Mouse (Mus musculus) heart, embryonic 13.5 days (tissue): ENCODE results near the gene Tmem51. TPM values are rescaled to one million over a fixed set of nuclear protein-coding genes. Genes with fewer than 3 reads are reported as not detected.
"Not testable (repeated sequence)": the region's sequence is repeated elsewhere in the genome, so short reads cannot be mapped to it uniquely, and the experiment has no call there.

Experiments used
- ATAC-seq: fragments of 200-750 bp; cut with Nextera tagmentation; 2 replicates; pipeline ENCODE4 v1.8.0; 2017; ENCODE audit warnings: moderate TSS enrichment; ENCODE audit not compliant: insufficient number of reproducible peaks, low FRiP score, low TSS enrichment; ENCODE audit errors: extremely low read depth
- H3K27ac ChIP-seq: fragments of 300-500 bp; sonication (generic); replicated peaks from 2 replicates; pipeline ENCODE4 v1.5.1; 2015; ENCODE audit warnings: moderate library complexity, mild to moderate bottlenecking, inconsistent platforms
- H3K27me3 ChIP-seq: fragments of 300-500 bp; sonication (generic); replicated peaks from 2 replicates; pipeline ENCODE4 v1.6.1; 2015; ENCODE audit warnings: mild to moderate bottlenecking, inconsistent platforms
- H3K36me3 ChIP-seq: fragments of 300-500 bp; sonication (generic); 2 replicates; pipeline ENCODE4 v1.6.1; 2015; ENCODE audit warnings: mild to moderate bottlenecking, inconsistent platforms
- H3K4me1 ChIP-seq: fragments of 300-500 bp; sonication (generic); 2 replicates; pipeline ENCODE4 v1.6.1; 2015; ENCODE audit warnings: inconsistent platforms
- H3K4me2 ChIP-seq: fragments of 300-500 bp; sonication (generic); 2 replicates; pipeline ENCODE4 v1.6.1; 2015; ENCODE audit warnings: inconsistent platforms, mild to moderate bottlenecking, moderate library complexity
- H3K4me3 ChIP-seq: fragments of 300-500 bp; sonication (generic); 2 replicates; pipeline ENCODE4 v1.5.1; 2015; ENCODE audit warnings: moderate library complexity, mild to moderate bottlenecking, inconsistent platforms
- H3K9ac ChIP-seq: fragments of 300-500 bp; sonication (generic); 2 replicates; pipeline ENCODE4 v1.6.1; 2015; ENCODE audit warnings: inconsistent platforms, mild to moderate bottlenecking, moderate library complexity
- H3K9me3 ChIP-seq: fragments of 300-500 bp; sonication (generic); 2 replicates; pipeline ENCODE4 v1.6.1; 2016; ENCODE audit warnings: inconsistent platforms
- WGBS: fragments of 180-500 bp; shearing (Covaris S2); methylation state at CpG from one replicate; pipeline ENCODE4 v1.1.7; 2015; ENCODE audit warnings: mixed read lengths; 5-methylcytosine and 5-hydroxymethylcytosine counted together
- polyA plus RNA-seq: library from polyadenylated mRNA; unstranded; fragments of >200 nt; fragmentation: Nextera tagmentation; extraction: Ambion mirVana; gene quantifications from 2 replicates; pipeline ENCODE4 v1.2.1, GENCODE M21; 2015

Tmem51 gene
- polyA plus RNA-seq, 1 experiment from 2014 or later = 25.3 TPM

DNA sequence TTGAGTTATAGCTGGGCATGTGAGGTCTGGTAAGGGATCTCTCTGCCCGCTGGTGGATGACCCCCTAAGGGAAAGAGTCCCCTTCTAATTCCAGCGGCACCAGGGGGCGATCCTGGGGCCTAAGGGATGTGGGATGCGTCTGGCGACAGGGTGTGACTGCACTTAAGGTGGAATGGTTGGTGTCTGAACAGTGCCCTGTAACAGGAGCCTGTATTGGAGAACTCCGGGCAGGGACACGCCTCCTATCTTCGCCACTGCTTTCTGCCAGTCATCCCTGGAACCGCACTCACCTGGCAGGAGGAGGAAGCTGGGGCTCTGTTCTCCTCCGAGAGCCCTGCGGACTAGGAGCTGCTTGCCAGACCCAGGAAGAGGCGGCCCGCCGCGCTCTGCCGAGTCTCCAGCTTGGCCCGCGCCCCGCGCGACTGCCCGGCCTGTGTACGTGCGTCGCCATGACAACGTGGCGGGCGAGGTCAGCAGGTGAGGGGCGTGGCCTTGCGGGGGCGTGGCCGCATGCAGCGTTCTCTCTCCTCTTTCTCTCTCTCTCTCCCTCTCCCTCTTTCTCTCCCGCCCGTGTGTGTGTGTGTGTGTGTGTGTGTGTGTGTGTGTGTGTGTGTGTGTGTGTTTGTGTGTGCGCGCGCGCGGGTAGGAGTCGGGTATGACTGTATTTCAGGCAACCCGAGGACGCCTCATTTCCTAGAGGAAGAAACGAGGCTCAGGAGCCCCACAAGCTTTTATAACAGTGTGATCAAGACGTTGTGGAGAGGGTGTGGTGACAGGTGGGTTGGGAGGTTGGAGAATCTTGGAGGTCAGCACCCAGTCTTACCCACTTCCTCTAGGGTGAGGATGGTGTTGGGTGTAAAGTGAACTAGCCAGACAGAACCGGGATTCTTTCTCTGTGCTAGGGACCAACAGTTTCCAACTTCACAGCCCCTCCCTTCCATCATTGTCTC is 69.2 kb downstream of the Tmem51 start, which contains the start of gene Fhad1:
TSS of gene Fhad1 (minus strand) at position 424 of the 950 bp plus-strand sequence.
- H3K27ac ChIP-seq = no peak within 1 kb of the TSS
- peak within 1 kb of the TSS; percentile 49 for H3K4me3 ChIP-seq
- no peaks in the 10 kb centered on the region for H3K9me3 ChIP-seq
- no peaks in the 10 kb centered on the region for H3K36me3 ChIP-seq
- peaks cover 38% of the 10 kb centered on the region for H3K27me3 ChIP-seq
- peak; percentile 79 for ATAC-seq
- peak within 1 kb of the TSS; percentile 72 for H3K9ac ChIP-seq
- 2% methylated on average over 35 of the region's 46 CpGs for WGBS
- peak within 1 kb of the TSS; percentile 73 for H3K4me2 ChIP-seq
- peaks cover 47% of the 10 kb centered on the region for H3K4me1 ChIP-seq

DNA sequence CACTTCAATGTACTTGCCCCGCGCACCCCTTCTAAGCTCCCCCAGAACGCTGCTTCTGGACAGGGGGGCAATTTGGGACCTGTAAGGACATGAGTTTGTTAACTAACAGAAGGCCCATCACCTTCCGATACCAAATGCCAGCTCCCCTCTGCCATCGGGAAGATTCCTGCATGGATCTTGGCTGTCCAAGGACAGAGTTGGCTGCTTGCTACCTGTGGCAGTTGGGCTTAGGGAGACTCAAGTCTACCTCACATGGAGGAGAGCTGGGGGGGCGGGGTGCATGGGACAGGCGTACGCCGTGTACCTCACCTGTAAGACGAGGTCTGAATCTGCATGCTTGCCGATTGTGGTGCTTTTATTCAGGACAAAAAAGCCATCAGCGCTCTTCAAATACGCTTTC is 72.9 kb downstream of the Tmem51 start:
- no peak for ATAC-seq
- Histone ChIP-seq H3K36me3 (no peaks in the 10 kb centered on the region), H3K27me3 (peaks cover 33% of the 10 kb centered on the region), H3K9me3 (no peaks in the 10 kb centered on the region), H3K4me1 (peaks cover 31% of the 10 kb centered on the region), H3K27ac (no peak overlapping the region), H3K4me3 (no peak overlapping the region), H3K9ac (no peak overlapping the region), H3K4me2 (no peak overlapping the region)
- WGBS = 84% methylated on average over 13 of the region's 13 CpGs

DNA sequence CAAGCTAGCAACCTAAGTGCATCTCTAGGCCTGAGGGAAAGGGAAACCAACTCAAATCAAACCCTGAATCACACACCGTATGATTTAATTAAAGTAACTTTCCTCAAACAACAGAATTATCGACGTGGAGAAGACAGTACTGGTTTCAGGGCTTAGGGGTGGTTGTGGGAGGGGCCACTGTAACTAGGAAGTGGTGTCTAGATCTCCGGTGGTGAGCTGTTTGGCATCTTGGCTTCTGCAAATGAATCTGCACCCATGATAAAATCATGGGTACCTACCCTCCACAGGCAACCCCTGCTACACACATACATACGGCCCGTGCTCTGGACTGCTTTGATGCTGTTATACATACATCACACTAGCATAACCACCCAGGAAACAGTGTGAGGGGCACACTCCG is 73.7 kb downstream of the Tmem51 start:
- Histone ChIP-seq H3K9me3 (no peaks in the 10 kb centered on the region), H3K4me1 (peaks cover 23% of the 10 kb centered on the region), H3K4me3 (no peak overlapping the region), H3K9ac (no peak overlapping the region), H3K36me3 (no peaks in the 10 kb centered on the region), H3K27me3 (peaks cover 26% of the 10 kb centered on the region), H3K27ac (no peak overlapping the region), H3K4me2 (no peak overlapping the region)
- WGBS = 71% methylated on average over 7 of the region's 7 CpGs
- ATAC-seq = no peak

DNA sequence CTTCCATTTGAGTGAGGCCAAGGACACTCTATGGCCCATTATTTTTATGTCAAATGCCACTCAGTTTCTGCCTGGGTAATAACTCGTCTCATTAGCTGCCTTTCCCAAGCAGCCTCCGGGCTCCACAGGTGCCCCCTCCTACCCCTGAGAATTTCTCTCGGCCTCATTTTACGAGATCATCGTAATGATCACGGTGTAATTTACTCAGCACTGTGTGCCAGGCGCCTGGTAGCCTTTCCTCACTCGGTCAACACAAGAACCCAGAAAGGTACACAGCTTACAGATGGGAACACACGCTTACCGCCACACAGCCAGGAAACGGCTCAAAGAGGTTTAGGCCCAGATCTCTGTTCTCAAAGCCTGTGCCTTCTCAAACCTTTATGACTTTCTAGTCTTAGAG is 75.9 kb downstream of the Tmem51 start:
- Histone ChIP-seq H3K4me1 (peaks cover 10% of the 10 kb centered on the region), H3K36me3 (no peaks in the 10 kb centered on the region), H3K4me2 (no peak overlapping the region), H3K9me3 (no peaks in the 10 kb centered on the region), H3K27me3 (peaks cover 9% of the 10 kb centered on the region), H3K4me3 (no peak overlapping the region), H3K9ac (no peak overlapping the region), H3K27ac (no peak overlapping the region)
- WGBS = 84% methylated on average over 11 of the region's 11 CpGs
- no peak for ATAC-seq

DNA sequence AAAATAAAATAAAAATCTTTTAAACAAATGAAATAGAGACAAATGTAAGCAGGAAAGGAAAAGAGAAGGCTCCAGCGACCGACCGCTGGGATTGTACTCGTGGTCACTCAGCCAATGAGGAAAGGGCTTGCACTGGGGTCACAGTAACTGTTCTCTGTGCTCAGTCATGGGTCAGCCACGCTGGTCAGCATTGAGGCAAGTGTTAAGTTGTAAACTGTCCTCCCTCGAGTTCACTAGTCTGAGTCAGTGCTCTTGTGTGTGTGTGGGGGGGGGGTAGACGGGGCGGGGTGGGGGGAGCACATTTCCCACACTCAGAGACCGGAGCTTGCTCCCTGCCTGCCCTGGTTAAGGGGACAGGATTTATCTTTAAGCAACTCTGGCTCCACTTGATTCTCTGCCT is 83.5 kb downstream of the Tmem51 start:
- no peak overlapping the region for H3K9ac ChIP-seq
- ATAC-seq = no peak
- WGBS = 57% methylated on average over 9 of the region's 9 CpGs
- H3K9me3 ChIP-seq = no peaks in the 10 kb centered on the region
- no peak overlapping the region for H3K27ac ChIP-seq
- no peak overlapping the region for H3K4me3 ChIP-seq
- H3K27me3 ChIP-seq = no peaks in the 10 kb centered on the region
- no peak overlapping the region for H3K4me2 ChIP-seq
- no peaks in the 10 kb centered on the region for H3K36me3 ChIP-seq
- peaks cover 6% of the 10 kb centered on the region; the same call in 1 of the 2 replicates for H3K4me1 ChIP-seq

DNA sequence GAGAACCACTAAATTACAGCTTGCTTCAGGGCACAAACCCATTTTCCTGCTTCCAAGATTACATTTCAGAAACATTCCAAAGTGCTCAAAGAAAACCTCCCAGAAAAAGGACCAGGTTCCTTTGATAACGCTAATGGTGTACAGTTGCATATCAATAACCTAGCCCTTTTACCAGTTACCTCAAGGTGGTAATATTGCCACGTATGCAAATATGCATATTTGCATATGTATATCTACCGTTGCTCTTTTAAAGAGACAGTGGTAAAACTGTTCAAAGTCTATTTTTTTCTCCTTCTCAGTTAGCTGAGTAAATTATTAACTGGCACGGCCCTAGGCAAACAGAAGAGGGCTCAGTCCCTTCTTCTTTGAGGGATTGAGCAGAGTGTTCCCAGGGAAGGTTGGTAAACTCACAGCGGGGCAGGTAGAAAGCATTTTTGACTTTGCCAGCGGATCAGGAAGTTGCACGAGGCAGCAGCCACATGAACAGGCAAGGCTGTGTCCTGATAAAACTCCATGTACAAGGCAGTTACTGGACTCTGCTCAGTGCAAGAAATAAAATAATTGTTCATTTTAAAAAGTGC is 84.5 kb downstream of the Tmem51 start:
- H3K27ac ChIP-seq = no peak overlapping the region
- H3K27me3 ChIP-seq = no peaks in the 10 kb centered on the region
- no peak for ATAC-seq
- no peak overlapping the region for H3K4me3 ChIP-seq
- no peaks in the 10 kb centered on the region for H3K9me3 ChIP-seq
- no peak overlapping the region for H3K9ac ChIP-seq
- WGBS = 54% methylated on average over 7 of the region's 7 CpGs
- no peak overlapping the region for H3K4me2 ChIP-seq
- H3K36me3 ChIP-seq = no peaks in the 10 kb centered on the region
- peaks cover 6% of the 10 kb centered on the region; the same call in 1 of the 2 replicates for H3K4me1 ChIP-seq

DNA sequence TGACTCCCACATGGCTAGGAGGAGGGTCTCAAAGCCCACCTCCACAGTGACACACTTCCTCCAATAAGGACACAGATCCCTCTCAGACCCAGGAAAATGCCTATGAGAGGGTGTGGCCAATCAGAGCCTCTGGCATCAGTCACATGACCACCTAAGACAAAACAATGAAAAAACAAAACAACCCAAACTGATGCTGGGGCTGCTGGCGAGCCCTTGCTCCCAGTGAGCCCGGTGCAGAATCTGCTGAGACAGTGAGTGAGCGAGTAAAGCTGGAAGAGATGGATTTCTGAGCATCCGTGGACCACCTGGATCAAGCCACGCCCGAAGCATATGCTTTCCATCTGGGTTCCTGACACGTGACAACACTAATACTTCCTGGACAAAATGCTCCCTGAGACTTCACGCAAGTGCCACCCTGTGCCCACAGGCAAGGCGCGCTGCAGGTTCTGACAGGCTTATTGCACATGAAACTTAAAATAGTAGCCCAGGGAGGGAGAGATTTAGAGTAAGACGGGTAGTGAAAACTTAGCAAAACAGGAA is 85.8 kb downstream of the Tmem51 start:
- ATAC-seq = no peak
- Histone ChIP-seq H3K4me3 (peak overlapping the region; percentile 32), H3K4me1 (peaks cover 6% of the 10 kb centered on the region; the same call in 1 of the 2 replicates), H3K9me3 (no peaks in the 10 kb centered on the region), H3K9ac (no peak overlapping the region), H3K27ac (no peak overlapping the region), H3K4me2 (peak overlapping the region; percentile 53), H3K27me3 (no peaks in the 10 kb centered on the region), H3K36me3 (no peaks in the 10 kb centered on the region)
- WGBS = 28% methylated on average over 11 of the region's 11 CpGs

DNA sequence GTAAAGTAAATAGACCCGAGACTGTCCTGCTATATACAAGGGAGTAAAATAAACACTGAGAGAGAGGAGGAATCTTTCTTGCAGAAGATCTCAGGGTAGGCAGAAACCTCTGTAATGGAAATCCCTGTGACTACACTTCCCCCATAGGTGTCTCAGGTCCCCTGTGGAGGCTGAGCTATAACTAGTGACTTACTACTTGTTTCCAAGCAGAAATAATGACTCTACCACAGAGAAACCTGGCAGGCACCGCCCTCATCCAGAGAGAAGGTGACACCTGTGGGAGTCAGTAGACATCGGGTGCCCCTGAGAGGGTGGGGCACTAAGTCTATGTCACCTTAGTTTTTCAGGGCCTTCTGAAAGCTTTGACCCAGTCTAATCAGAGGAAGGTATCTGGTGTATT is 87.2 kb downstream of the Tmem51 start:
- Histone ChIP-seq H3K27me3 (no peaks in the 10 kb centered on the region), H3K4me2 (no peak overlapping the region), H3K9ac (no peak overlapping the region), H3K9me3 (no peaks in the 10 kb centered on the region), H3K27ac (no peak overlapping the region), H3K4me1 (peaks cover 6% of the 10 kb centered on the region; the same call in 1 of the 2 replicates), H3K36me3 (no peaks in the 10 kb centered on the region), H3K4me3 (no peak overlapping the region)
- ATAC-seq = no peak
- 63% methylated on average over 3 of the region's 3 CpGs for WGBS

DNA sequence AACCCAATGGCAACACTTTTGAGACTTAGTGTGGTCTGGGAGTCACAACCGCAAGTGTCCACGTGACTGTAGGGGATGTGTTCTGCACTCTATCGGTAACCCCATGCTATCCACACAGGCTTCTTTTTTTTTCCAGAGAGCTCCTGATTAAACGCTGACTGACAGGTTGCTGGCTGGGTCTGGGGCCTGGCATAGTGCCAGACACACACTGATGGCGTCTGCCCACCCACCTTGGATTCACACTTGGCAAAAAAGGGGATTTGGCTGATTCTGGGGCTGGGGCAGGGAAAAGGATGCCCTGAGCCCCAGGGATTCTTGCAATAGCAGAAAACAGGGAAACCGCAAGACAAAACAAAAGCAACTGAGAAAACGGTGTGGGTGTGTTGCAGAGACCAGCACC is 88.0 kb downstream of the Tmem51 start:
- Histone ChIP-seq H3K27me3 (no peaks in the 10 kb centered on the region), H3K4me1 (peaks cover 6% of the 10 kb centered on the region; the same call in 1 of the 2 replicates), H3K4me2 (no peak overlapping the region), H3K36me3 (no peaks in the 10 kb centered on the region), H3K9me3 (no peaks in the 10 kb centered on the region), H3K4me3 (no peak overlapping the region), H3K9ac (no peak overlapping the region), H3K27ac (no peak overlapping the region)
- ATAC-seq = no peak
- WGBS = 44% methylated on average over 7 of the region's 7 CpGs

DNA sequence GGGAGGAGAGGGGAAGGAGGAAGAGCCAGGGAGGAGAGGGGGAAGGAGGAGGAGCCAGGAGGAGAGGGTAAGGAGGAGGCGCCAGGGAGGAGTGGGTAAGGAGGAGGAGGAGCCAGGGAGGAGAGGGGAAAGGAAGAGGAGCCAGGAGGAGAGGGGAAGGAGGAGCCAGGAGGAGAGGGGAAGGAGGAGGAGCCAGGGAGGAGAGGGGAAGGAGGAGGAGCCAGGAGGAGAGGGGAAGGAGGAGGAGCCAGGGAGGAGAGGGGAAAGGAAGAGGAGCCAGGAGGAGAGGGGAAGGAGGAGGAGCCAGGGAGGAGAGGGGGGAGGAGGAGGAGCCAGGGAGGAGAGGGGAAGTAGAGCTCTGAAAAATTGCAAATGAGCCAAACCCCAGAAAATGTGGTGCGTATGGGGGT is 90.0 kb downstream of the Tmem51 start:
- not testable (repeated sequence) for H3K36me3 ChIP-seq, ATAC-seq, H3K27me3 ChIP-seq, H3K9ac ChIP-seq, H3K4me2 ChIP-seq, H3K27ac ChIP-seq, H3K4me3 ChIP-seq, H3K9me3 ChIP-seq, H3K4me1 ChIP-seq
- WGBS = 42% methylated on average over 2 of the region's 2 CpGs

DNA sequence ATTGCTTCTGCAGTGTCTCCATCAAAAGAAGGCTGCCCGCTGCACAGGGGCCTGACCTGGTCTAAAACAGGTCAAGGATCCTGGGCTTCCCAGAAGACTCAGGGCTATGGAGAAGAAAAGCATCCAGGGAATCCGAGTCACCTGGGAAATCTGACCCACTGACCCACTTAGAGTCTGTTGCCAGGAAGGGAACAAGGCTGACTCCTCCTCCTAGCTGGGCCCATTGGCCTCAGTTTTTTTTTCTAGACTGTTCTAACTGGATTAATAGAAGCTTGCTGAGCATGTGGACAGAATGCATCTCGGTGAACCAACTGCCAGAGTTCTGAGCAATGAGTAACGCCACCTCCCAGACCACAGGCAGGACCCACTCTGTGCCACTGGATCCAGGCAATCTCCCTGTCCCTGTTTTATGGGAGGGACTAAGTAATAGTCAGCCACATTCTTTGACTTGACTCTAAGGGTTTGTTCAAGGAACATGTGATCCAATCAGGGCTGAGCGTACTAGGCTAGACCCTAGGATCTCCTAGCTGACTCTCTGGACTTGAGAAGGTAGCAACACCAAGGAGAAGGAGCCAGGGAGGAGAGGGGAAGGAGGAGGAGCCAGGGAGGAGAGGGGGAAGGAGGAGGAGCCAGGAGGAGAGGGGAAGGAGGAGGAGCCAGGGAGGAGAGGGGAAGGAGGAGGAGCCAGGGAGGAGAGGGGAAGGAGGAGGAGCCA is 90.6 kb downstream of the Tmem51 start:
- H3K9me3 ChIP-seq = no peaks in the 10 kb centered on the region
- ATAC-seq = no peak
- no peak overlapping the region for H3K9ac ChIP-seq
- WGBS = 70% methylated on average over 5 of the region's 5 CpGs
- peaks cover 6% of the 10 kb centered on the region; the same call in 1 of the 2 replicates for H3K4me1 ChIP-seq
- H3K4me2 ChIP-seq = no peak overlapping the region
- no peak overlapping the region for H3K4me3 ChIP-seq
- H3K27me3 ChIP-seq = no peaks in the 10 kb centered on the region
- H3K27ac ChIP-seq = no peak overlapping the region
- no peaks in the 10 kb centered on the region for H3K36me3 ChIP-seq
